Mouse (Mus musculus): Measurements from ENCODE around the gene Cpt1a.

DNA sequence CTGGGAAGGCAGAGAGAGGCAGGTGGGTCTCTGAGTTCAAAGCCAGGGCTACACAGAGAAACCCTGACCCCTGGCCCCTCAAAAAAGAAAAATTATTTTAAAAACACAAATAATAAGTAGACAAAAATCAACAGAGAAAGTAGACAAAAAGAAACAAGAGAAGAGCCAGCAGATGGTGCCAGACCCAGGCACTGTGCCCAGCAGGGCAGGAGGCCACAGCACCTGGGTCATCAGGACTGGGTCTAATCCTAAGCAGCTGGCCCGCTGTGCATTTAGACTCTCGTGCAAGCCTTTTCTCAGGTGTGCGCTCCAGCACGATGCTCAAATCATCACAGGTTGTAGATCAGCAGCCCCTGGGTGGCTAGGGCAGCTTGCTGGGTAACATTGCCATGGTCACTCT, 41.4 kb downstream of the Cpt1a start:
- TF ChIP-seq CTCF (IDR thresholded peaks at IDR 0.05; ENCODE audit: borderline replicate concordance, insufficient read depth, low read depth, low read length) = no peak
- TF ChIP-seq POLR2A (IDR thresholded peaks at IDR 0.05; ENCODE audit: borderline replicate concordance, insufficient read depth, low read length) = no peak
